15 mouse cellular contexts compared by ENCODE assay signal in genomic region chr19:43902887-43903286, GRCm38 (mm10).
"Had no signal": no experiment of that assay in that cellular context is flagged by ENCODE, and none has a peak within 500 bp of the region (broad histone marks: within the 10 kb centered on the region; RNA-seq: fewer than 3 reads in every experiment).

No protein-coding gene starts in this region.

- H3K4me2 ChIP-seq: midbrain, embryonic 11.5 days; midbrain, embryonic 13.5 days; midbrain, embryonic 15.5 days; neural tube, embryonic 12.5 days; stomach, embryonic 15.5 days had no signal

- H3K4me3 ChIP-seq: megakaryocyte, embryonic 14.5 days; midbrain, embryonic 13.5 days; midbrain, embryonic 15.5 days; neural tube, embryonic 12.5 days; stomach, embryonic 15.5 days had no signal

- H3K9ac ChIP-seq: liver, postnatal 0 days; midbrain, embryonic 13.5 days; midbrain, embryonic 15.5 days; neural tube, embryonic 12.5 days; stomach, embryonic 15.5 days had no signal

- DNase-seq: liver, postnatal 0 days; lung, adult 2 months; lung, postnatal 10 days; right cerebral cortex, postnatal 14 days; thymus, adult 2 months; thymus, postnatal 25 days; thymus, postnatal 4 days had no signal

- H3K36me3 ChIP-seq: midbrain, embryonic 15.5 days had no signal

- ATAC-seq: liver, postnatal 0 days; midbrain, embryonic 13.5 days; midbrain, embryonic 15.5 days had no signal

- H3K9me3 ChIP-seq: midbrain, embryonic 13.5 days; midbrain, embryonic 15.5 days; stomach, embryonic 15.5 days had no signal

- H3K27me3 ChIP-seq: megakaryocyte, embryonic 14.5 days; midbrain, embryonic 13.5 days; midbrain, embryonic 15.5 days; neural tube, embryonic 12.5 days; stomach, embryonic 15.5 days had no signal

- H3K4me1 ChIP-seq: megakaryocyte, embryonic 14.5 days; midbrain, embryonic 13.5 days; midbrain, embryonic 15.5 days; neural tube, embryonic 12.5 days had no signal

- H3K27ac ChIP-seq: macrophage; midbrain, embryonic 13.5 days; midbrain, embryonic 15.5 days; neural tube, embryonic 12.5 days; stomach, embryonic 15.5 days; stomach, postnatal 0 days had no signal
